Mouse (Mus musculus) central nervous system, embryonic 14 days (tissue): ENCODE results near the gene Cmtm6. TPM values are rescaled to one million over a fixed set of nuclear protein-coding genes. Genes with fewer than 3 reads are reported as not detected.

Experiments used
- polyA plus RNA-seq: library from polyadenylated mRNA; depleted of rRNA; stranded (reverse); fragments of >200 nt; gene quantifications from 2 replicates; pipeline ENCODE4 v1.2.3, GENCODE M21; 2012; rRNA removed

Gene Cmtm6
- 15.3 and 15.7 TPM in 2 replicates for polyA plus RNA-seq

GRCm38 (mm10) chr9:114731011-114731755 is at the start of gene Cmtm6:
Cmtm6 (plus strand) TSS chr9:114731116.

GRCm38 (mm10) chr9:114688252-114688952 is 42.5 kb upstream of the Cmtm6 start, which contains the start of gene Dync1li1:
Dync1li1 (plus strand) TSS chr9:114688790.

GRCm38 (mm10) chr9:114781526-114782212 is 50.8 kb downstream of the Cmtm6 start, which contains the start of gene Cmtm7:
Cmtm7 (minus strand) TSS chr9:114781856.

Other genes with a start within 250 kb of the Cmtm6 start
- 0.19 TPM in 1 of 2 replicates, not detected in the other for gene Ccr4, start 226.2 kb upstream of the Cmtm6 start, polyA plus RNA-seq
- gene C130032M10Rik, start 215.4 kb upstream of the Cmtm6 start, polyA plus RNA-seq = 0.25 TPM in 1 of 2 replicates, not detected in the other
- 0.16 and 0.30 TPM in 2 replicates for gene Trim71, start 166.7 kb upstream of the Cmtm6 start, polyA plus RNA-seq
- gene Cnot10, start 90.9 kb upstream of the Cmtm6 start, polyA plus RNA-seq = 73.7 and 78.1 TPM in 2 replicates
- gene Dync1li1, start 42.3 kb upstream of the Cmtm6 start, polyA plus RNA-seq = 71.6 and 71.9 TPM in 2 replicates
- gene Cmtm7, start 50.7 kb downstream of the Cmtm6 start, polyA plus RNA-seq = 21.4 and 29.9 TPM in 2 replicates
- 7.7 and 9.0 TPM in 2 replicates for gene Cmtm8, start 113.0 kb downstream of the Cmtm6 start, polyA plus RNA-seq
- gene Gpd1l, start 202.9 kb downstream of the Cmtm6 start, polyA plus RNA-seq = 25.0 and 26.0 TPM in 2 replicates
- 6.5 and 7.5 TPM in 2 replicates for gene Osbpl10, start 247.5 kb downstream of the Cmtm6 start, polyA plus RNA-seq